10 mouse cellular contexts compared by ENCODE assay signal in the genomic region with DNA sequence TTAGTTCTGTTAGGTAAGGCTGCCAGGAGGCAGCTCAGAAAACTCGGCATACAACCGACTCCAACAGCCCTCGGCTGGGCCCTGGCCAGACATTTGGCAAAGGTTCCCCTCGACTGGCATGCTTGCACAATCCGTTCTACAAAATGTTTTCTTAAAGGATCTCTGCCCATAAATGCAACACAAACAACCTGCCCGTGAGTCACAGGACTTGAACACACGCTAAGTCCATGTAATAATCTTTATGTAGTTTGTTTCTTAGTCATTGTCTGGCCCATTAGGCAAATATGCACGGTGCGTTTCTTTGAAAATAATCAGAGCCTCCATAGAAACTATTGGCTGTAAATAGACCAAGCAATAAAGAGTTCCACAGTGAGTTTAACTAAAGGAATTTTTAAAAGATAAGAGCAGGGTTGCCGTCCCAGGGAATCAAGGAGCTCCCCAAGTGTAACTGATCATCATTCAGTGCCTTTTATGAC. TPM values are rescaled to one million over a fixed set of nuclear protein-coding genes. Genes with fewer than 3 reads are reported as not detected.
A peak's percentile ranks its signal among the peaks of the same experiment; 100 is the strongest.
DNase-seq lines count a peak whose midpoint lies in the region; ATAC-seq and TF ChIP-seq lines count a peak whose summit lies in the region.
"Had no signal": no experiment of that assay in that cellular context is flagged by ENCODE, and none has a peak within 500 bp of the region (broad histone marks: within the 10 kb centered on the region; RNA-seq: fewer than 3 reads in every experiment).

No protein-coding gene starts in this region.

- no peak overlapping the region for H3K27ac ChIP-seq in heart, embryonic 12.5 days (ENCODE audit: poor library complexity, severe bottlenecking)
- H3K27ac ChIP-seq in embryonic fibroblast, embryonic 13.5 days (ENCODE audit: insufficient read depth, low read length) = peak overlapping the region; percentile 67
- peak overlapping the region; percentile 75; the same call in 1 of the 2 replicates for H3K27ac ChIP-seq in stomach, embryonic 15.5 days
- no peak overlapping the region for H3K27ac ChIP-seq in hindbrain, embryonic 11.5 days (ENCODE audit: low read depth, low read length)
- H3K27ac ChIP-seq: embryonic facial prominence, embryonic 13.5 days; limb, embryonic 15.5 days had no signal

- DNase-seq in heart, adult 18-20 months = peak; percentile 65 to 71
- DNase-seq in NIH3T3 (ENCODE audit: low read depth) = peak; percentile 92
- DNase-seq in kidney, postnatal 14 days = peak; percentile 48
- no peak for DNase-seq in hindbrain, embryonic 11.5 days (ENCODE audit: low spot score)
- DNase-seq in natural killer cell, adult 2 months (ENCODE audit: low spot score in 2 of 2) = no peak

- no peaks in the 10 kb centered on the region for H3K9me3 ChIP-seq in heart, embryonic 12.5 days (replicated peaks)
- H3K9me3 ChIP-seq in stomach, embryonic 15.5 days = no peaks in the 10 kb centered on the region
- H3K9me3 ChIP-seq in hindbrain, embryonic 11.5 days (ENCODE audit: control insufficient read depth, low read length) = no peaks in the 10 kb centered on the region
- H3K9me3 ChIP-seq: embryonic facial prominence, embryonic 13.5 days; limb, embryonic 15.5 days had no signal

- 46% methylated on average over 10 of the region's 10 CpGs for WGBS in heart, embryonic 12.5 days
- WGBS in stomach, embryonic 15.5 days = 53% methylated on average over 10 of the region's 10 CpGs
- whole genome bisulfite sequencing in hindbrain, embryonic 11.5 days = 81% methylated on average over 10 of the region's 10 CpGs

- no peaks in the 10 kb centered on the region for H3K36me3 ChIP-seq in heart, embryonic 12.5 days
- no peaks in the 10 kb centered on the region for H3K36me3 ChIP-seq in stomach, embryonic 15.5 days
- no peaks in the 10 kb centered on the region for H3K36me3 ChIP-seq in hindbrain, embryonic 11.5 days (ENCODE audit: control insufficient read depth, insufficient read depth, low read length)
- H3K36me3 ChIP-seq: embryonic facial prominence, embryonic 13.5 days; limb, embryonic 15.5 days had no signal

- no peaks in the 10 kb centered on the region for H3K27me3 ChIP-seq in heart, embryonic 12.5 days (replicated peaks)
- no peaks in the 10 kb centered on the region for H3K27me3 ChIP-seq in stomach, embryonic 15.5 days (replicated peaks)
- H3K27me3 ChIP-seq in hindbrain, embryonic 11.5 days (ENCODE audit: control insufficient read depth, insufficient read depth, low read length) = no peaks in the 10 kb centered on the region
- H3K27me3 ChIP-seq: embryonic facial prominence, embryonic 13.5 days; limb, embryonic 15.5 days had no signal

- 0 out of 2 replicates have a peak, but pooled peaks cover 7% of the 10 kb centered on the region for H3K4me1 ChIP-seq in heart, embryonic 12.5 days (replicated peaks)
- no peaks in the 10 kb centered on the region for H3K4me1 ChIP-seq in embryonic fibroblast, embryonic 13.5 days (ENCODE audit: control insufficient read depth, insufficient read depth, low read length)
- no peaks in the 10 kb centered on the region for H3K4me1 ChIP-seq in stomach, embryonic 15.5 days
- no peaks in the 10 kb centered on the region for H3K4me1 ChIP-seq in hindbrain, embryonic 11.5 days (replicated peaks; ENCODE audit: control insufficient read depth, insufficient read depth, low read length)
- H3K4me1 ChIP-seq: embryonic facial prominence, embryonic 13.5 days; limb, embryonic 15.5 days had no signal

- no peak overlapping the region for H3K9ac ChIP-seq in heart, embryonic 12.5 days
- H3K9ac ChIP-seq in stomach, embryonic 15.5 days = no peak overlapping the region
- H3K9ac ChIP-seq in hindbrain, embryonic 11.5 days (ENCODE audit: low read depth, low read length) = no peak overlapping the region
- H3K9ac ChIP-seq: embryonic facial prominence, embryonic 13.5 days; limb, embryonic 15.5 days had no signal

- TF ChIP-seq CTCF in embryonic fibroblast, embryonic 13.5 days (IDR thresholded peaks at IDR 0.05; ENCODE audit: borderline replicate concordance, insufficient read depth, low read length) = no peak

- no peak for ATAC-seq in heart, embryonic 12.5 days (ENCODE audit: insufficient number of reproducible peaks, low FRiP score)
- no peak for ATAC-seq in stomach, embryonic 15.5 days (ENCODE audit: insufficient read depth, low FRiP score, low read depth)
- no peak for ATAC-seq in hindbrain, embryonic 11.5 days (ENCODE audit: low FRiP score)

- H3K4me3 ChIP-seq in heart, embryonic 12.5 days = no peak overlapping the region
- H3K4me3 ChIP-seq in embryonic fibroblast, embryonic 13.5 days (ENCODE audit: insufficient read depth, low read length) = no peak overlapping the region
- H3K4me3 ChIP-seq in stomach, embryonic 15.5 days (replicated peaks) = no peak overlapping the region
- H3K4me3 ChIP-seq in hindbrain, embryonic 11.5 days (ENCODE audit: low read depth, low read length) = no peak overlapping the region
- H3K4me3 ChIP-seq: embryonic facial prominence, embryonic 13.5 days; limb, embryonic 15.5 days had no signal

- TF ChIP-seq POLR2A in embryonic fibroblast, embryonic 13.5 days (IDR thresholded peaks at IDR 0.05; ENCODE audit: low read depth, low read length) = no peak

- no peak overlapping the region for H3K4me2 ChIP-seq in heart, embryonic 12.5 days
- no peak overlapping the region for H3K4me2 ChIP-seq in stomach, embryonic 15.5 days
- no peak overlapping the region for H3K4me2 ChIP-seq in hindbrain, embryonic 11.5 days (replicated peaks; ENCODE audit: low read depth, low read length)
- H3K4me2 ChIP-seq: embryonic facial prominence, embryonic 13.5 days; limb, embryonic 15.5 days had no signal

RNA-seq across cellular contexts. Expression of a gene that starts 37.5 kb away (rescaled TPM):
- under 1 TPM in 1 of 2 experiments, not detected in 1; 0.13 TPM for total RNA-seq in heart, adult 18-20 months (2021)
- polyA plus RNA-seq in heart, embryonic 12.5 days (2016; fragmentation: Nextera tagmentation; extraction: Ambion mirVana) = 0.11 and 0.19 TPM in 2 replicates
- polyA plus RNA-seq in embryonic fibroblast, embryonic 13.5 days (2011; ENCODE audit: insufficient read length, low read depth, missing spikeins) = 0.10 and 0.14 TPM in 2 replicates
- polyA plus RNA-seq in stomach, embryonic 15.5 days (2015; fragmentation: Nextera tagmentation; extraction: Ambion mirVana) = 15.1 and 16.7 TPM in 2 replicates
- 1.2 and 1.5 TPM in 2 replicates for polyA plus RNA-seq in hindbrain, embryonic 11.5 days (2014; fragmentation: Nextera tagmentation; extraction: Ambion mirVana)

RNA-seq across cellular contexts. Expression of a gene that starts 40.7 kb away (rescaled TPM):
- not detected for total RNA-seq in heart, adult 18-20 months (2021)
- not detected in 2 replicates for polyA plus RNA-seq in heart, embryonic 12.5 days (2016; fragmentation: Nextera tagmentation; extraction: Ambion mirVana)
- not detected in 2 replicates for polyA plus RNA-seq in embryonic fibroblast, embryonic 13.5 days (2011; ENCODE audit: insufficient read length, low read depth, missing spikeins)
- polyA plus RNA-seq in stomach, embryonic 15.5 days (2015; fragmentation: Nextera tagmentation; extraction: Ambion mirVana) = not detected in 2 replicates
- not detected in 2 replicates for polyA plus RNA-seq in hindbrain, embryonic 11.5 days (2014; fragmentation: Nextera tagmentation; extraction: Ambion mirVana)
- polyA plus RNA-seq: embryonic facial prominence, embryonic 13.5 days; limb, embryonic 15.5 days had no signal

Comparison
In these comparisons a context has a peak if more than half of its experiments do, and no peak if none do; other contexts are left out.
1. DNase-seq: peak in heart, adult 18-20 months (2 of 2), NIH3T3 (single experiment) and kidney, postnatal 14 days (single experiment); none in hindbrain, embryonic 11.5 days (single experiment) and natural killer cell, adult 2 months (0 of 2).
2. H3K27ac ChIP-seq: peak in embryonic fibroblast, embryonic 13.5 days (single experiment) and stomach, embryonic 15.5 days (single experiment); none in heart, embryonic 12.5 days (single experiment) and hindbrain, embryonic 11.5 days (single experiment).